Mouse (Mus musculus) heart, embryonic 14.5 days (tissue): ENCODE data around the gene Cfap44. TPM values are rescaled to one million over a fixed set of nuclear protein-coding genes. Genes with fewer than 3 reads are reported as not detected.

Experiments used
- ATAC-seq: fragments of 200-750 bp; cut with Nextera tagmentation; 2 replicates; pipeline ENCODE4 v1.8.0; 2017; ENCODE audit warnings: low read depth, moderate TSS enrichment; ENCODE audit not compliant: insufficient number of reproducible peaks, insufficient read depth, low FRiP score
- H3K27ac ChIP-seq, 2 experiments: fragments of 200-500 bp in 1 of 2; fragments of 300-500 bp in 1 of 2; sonication (generic) in 1 of 2; replicated peaks in 1 of 2; 2 replicates each; pipeline ENCODE4 v1.5.1; 2012 to 2014; ENCODE audit warnings: low read depth in 2 of 2, low read length in 2 of 2, control low read depth in 1 of 2, mild to moderate bottlenecking in 1 of 2, mixed read lengths in 1 of 2; ENCODE audit not compliant: control insufficient read depth in 1 of 2, insufficient read depth in 1 of 2
- H3K27me3 ChIP-seq: fragments of 300-500 bp; sonication (generic); 2 replicates; pipeline ENCODE4 v1.6.1; 2014; ENCODE audit warnings: mild to moderate bottlenecking, low read length, control low read depth; ENCODE audit not compliant: control insufficient read depth, insufficient read depth
- H3K36me3 ChIP-seq: fragments of 300-500 bp; sonication (generic); 2 replicates; pipeline ENCODE4 v1.6.1; 2014; ENCODE audit warnings: mild to moderate bottlenecking, control low read depth, low read length, mixed read lengths; ENCODE audit not compliant: control insufficient read depth, insufficient read depth
- H3K4me1 ChIP-seq, 2 experiments: fragments of 200-500 bp in 1 of 2; fragments of 300-500 bp in 1 of 2; sonication (generic) in 1 of 2; 2 replicates each; pipeline ENCODE4 v1.6.1; 2012 to 2014; ENCODE audit warnings: low read length in 2 of 2, control low read depth in 1 of 2, mixed read lengths in 1 of 2; ENCODE audit not compliant: control insufficient read depth in 2 of 2, insufficient read depth in 2 of 2
- H3K4me2 ChIP-seq: fragments of 300-500 bp; sonication (generic); 2 replicates; pipeline ENCODE4 v1.6.1; 2014; ENCODE audit warnings: mild to moderate bottlenecking, low read length
- H3K4me3 ChIP-seq, 2 experiments: fragments of 200-500 bp in 1 of 2; fragments of 300-500 bp in 1 of 2; sonication (generic) in 1 of 2; 2 replicates each; pipeline ENCODE4 v1.5.1; 2012 to 2014; ENCODE audit warnings: low read length in 2 of 2, mild to moderate bottlenecking in 2 of 2, control low read depth in 1 of 2, low read depth in 1 of 2, moderate library complexity in 1 of 2; ENCODE audit not compliant: control insufficient read depth in 1 of 2, insufficient read depth in 1 of 2
- H3K9ac ChIP-seq: fragments of 300-500 bp; sonication (generic); 2 replicates; pipeline ENCODE4 v1.6.1; 2014; ENCODE audit warnings: mild to moderate bottlenecking, low read length
- H3K9me3 ChIP-seq: fragments of 300-500 bp; sonication (generic); 2 replicates; pipeline ENCODE4 v1.6.1; 2016; ENCODE audit warnings: low read length, control low read depth; ENCODE audit not compliant: control insufficient read depth
- WGBS: fragments of 180-500 bp; shearing (Covaris S2); extraction: QIAGEN DNeasy Blood & Tissue Kit; methylation state at CpG from one replicate; pipeline ENCODE4 v1.1.7; 2014; 5-methylcytosine and 5-hydroxymethylcytosine counted together
- polyA plus RNA-seq: library from polyadenylated mRNA; unstranded; fragments of >200 nt; fragmentation: Nextera tagmentation; extraction: Ambion mirVana; gene quantifications from 2 replicates; pipeline ENCODE4 v1.2.1, GENCODE M21; 2014

The Cfap44 gene
- polyA plus RNA-seq, 1 experiment from 2014 or later = 0.18 TPM

GRCm38 (mm10) chr16:44508025-44508424 is 113.4 kb downstream of the Cfap44 start:
- 79% methylated on average over 5 of the region's 5 CpGs for WGBS
- H3K4me1 ChIP-seq = peaks cover 6 to 8% of the 10 kb centered on the region in 2 experiments
- H3K9ac ChIP-seq = no peak overlapping the region
- no peaks in the 10 kb centered on the region; the same call in 1 of the 2 replicates for H3K9me3 ChIP-seq
- H3K36me3 ChIP-seq = peaks cover 7% of the 10 kb centered on the region
- H3K4me3 ChIP-seq = no peak overlapping the region
- no peak for ATAC-seq
- no peak overlapping the region for H3K27ac ChIP-seq
- H3K27me3 ChIP-seq = no peaks in the 10 kb centered on the region
- H3K4me2 ChIP-seq = no peak overlapping the region

- peaks cover 8% of the 10 kb centered on the region for H3K36me3 ChIP-seq
- no peak for ATAC-seq
- no peak overlapping the region for H3K27ac ChIP-seq
- H3K4me3 ChIP-seq = no peak overlapping the region
- H3K9ac ChIP-seq = no peak overlapping the region
- peaks cover 0 to 4% of the 10 kb centered on the region in 2 experiments; a peak in 1 of 4 replicates for H3K4me1 ChIP-seq
- WGBS = 84% methylated on average over 13 of the region's 13 CpGs
- no peaks in the 10 kb centered on the region; the same call in 1 of the 2 replicates for H3K9me3 ChIP-seq
- H3K27me3 ChIP-seq = no peaks in the 10 kb centered on the region
- H3K4me2 ChIP-seq = no peak overlapping the region
Observed at GRCm38 (mm10) chr16:44508772-44509171, 114.2 kb downstream of the Cfap44 start.

GRCm38 (mm10) chr16:44509458-44510344 is 115.1 kb downstream of the Cfap44 start:
- WGBS = 60% methylated on average over 7 of the region's 7 CpGs
- H3K27ac ChIP-seq = no peak overlapping the region
- H3K4me3 ChIP-seq = no peak overlapping the region

GRCm38 (mm10) chr16:44510521-44511213 is 116.1 kb downstream of the Cfap44 start:
- WGBS = 78% methylated on average over 13 of the region's 13 CpGs

More at GRCm38 (mm10) chr16:44509458-44510344, 115.1 kb downstream of the Cfap44 start:
- Histone ChIP-seq H3K4me1 (peaks cover 0 to 4% of the 10 kb centered on the region in 2 experiments; a peak in 1 of 4 replicates), H3K9me3 (no peaks in the 10 kb centered on the region), H3K9ac (no peak overlapping the region), H3K4me2 (no peak overlapping the region), H3K36me3 (peaks cover 8% of the 10 kb centered on the region), H3K27me3 (no peaks in the 10 kb centered on the region)
- peak; percentile 17; the same call in 1 of the 2 replicates for ATAC-seq

GRCm38 (mm10) chr16:44516498-44516897 is 121.9 kb downstream of the Cfap44 start:
- H3K27ac ChIP-seq = no peak overlapping the region
- no peaks in the 10 kb centered on the region for H3K27me3 ChIP-seq
- peaks cover 27% of the 10 kb centered on the region for H3K36me3 ChIP-seq
- no peaks in the 10 kb centered on the region for H3K4me1 ChIP-seq
- no peak overlapping the region for H3K9ac ChIP-seq
- no peak overlapping the region for H3K4me3 ChIP-seq
- H3K9me3 ChIP-seq = no peaks in the 10 kb centered on the region
- 72% methylated on average over 6 of the region's 6 CpGs for WGBS
- H3K4me2 ChIP-seq = no peak overlapping the region
- no peak for ATAC-seq

More at GRCm38 (mm10) chr16:44510521-44511213, 116.1 kb downstream of the Cfap44 start:
- H3K36me3 ChIP-seq = peaks cover 8% of the 10 kb centered on the region
- peak overlapping the region in 1 of 2 experiments; percentile 6; a peak in 1 of 4 replicates for H3K27ac ChIP-seq
- ATAC-seq = no peak
- peaks cover 0 to 4% of the 10 kb centered on the region in 2 experiments; a peak in 1 of 4 replicates for H3K4me1 ChIP-seq
- H3K9ac ChIP-seq = no peak overlapping the region
- H3K9me3 ChIP-seq = no peaks in the 10 kb centered on the region
- H3K4me3 ChIP-seq = no peak overlapping the region
- H3K27me3 ChIP-seq = no peaks in the 10 kb centered on the region
- no peak overlapping the region for H3K4me2 ChIP-seq

GRCm38 (mm10) chr16:44523595-44523994 is 129.0 kb downstream of the Cfap44 start:
- Histone ChIP-seq H3K4me3 (no peak overlapping the region), H3K4me1 (peaks cover 8% of the 10 kb centered on the region in 2 experiments), H3K9me3 (no peaks in the 10 kb centered on the region), H3K4me2 (no peak overlapping the region), H3K27ac (no peak overlapping the region), H3K9ac (no peak overlapping the region), H3K36me3 (peaks cover 16% of the 10 kb centered on the region), H3K27me3 (no peaks in the 10 kb centered on the region)
- ATAC-seq = no peak
- 75% methylated on average over 7 of the region's 7 CpGs for WGBS

- no peak overlapping the region for H3K9ac ChIP-seq
- no peaks in the 10 kb centered on the region for H3K36me3 ChIP-seq
- H3K4me3 ChIP-seq = no peak overlapping the region
- H3K27ac ChIP-seq = no peak overlapping the region
- ATAC-seq = no peak
- H3K4me2 ChIP-seq = no peak overlapping the region
- no peaks in the 10 kb centered on the region for H3K9me3 ChIP-seq
- 87% methylated on average over 1 of the region's 1 CpGs for WGBS
- no peaks in the 10 kb centered on the region for H3K27me3 ChIP-seq
- H3K4me1 ChIP-seq = peaks cover 15 to 19% of the 10 kb centered on the region in 2 experiments
Observed at GRCm38 (mm10) chr16:44526044-44526443, 131.4 kb downstream of the Cfap44 start.
